Mouse (Mus musculus) liver, embryonic 15.5 days (tissue): ENCODE measurements around the gene Marcks. TPM values are rescaled to one million over a fixed set of nuclear protein-coding genes. Genes with fewer than 3 reads are reported as not detected.
A peak's percentile ranks its signal among the peaks of the same experiment; 100 is the strongest.

Source experiments
- ATAC-seq: fragments of 200-750 bp; cut with Nextera tagmentation; 2 replicates; pipeline ENCODE4 v1.8.0; 2017; ENCODE audit warnings: moderate number of reproducible peaks, mild to moderate bottlenecking, moderate library complexity; ENCODE audit not compliant: insufficient read depth
- H3K27ac ChIP-seq: fragments of 300-500 bp; sonication (generic); replicated peaks from 2 replicates; pipeline ENCODE4 v1.5.1; 2015; ENCODE audit warnings: mild to moderate bottlenecking, inconsistent platforms
- H3K27me3 ChIP-seq: fragments of 300-500 bp; sonication (generic); 2 replicates; pipeline ENCODE4 v1.6.1; 2015; ENCODE audit warnings: mild to moderate bottlenecking, inconsistent platforms
- H3K36me3 ChIP-seq: fragments of 300-500 bp; sonication (generic); replicated peaks from 2 replicates; pipeline ENCODE4 v1.6.1; 2015; ENCODE audit warnings: moderate library complexity, mild to moderate bottlenecking, inconsistent platforms
- H3K4me1 ChIP-seq: fragments of 300-500 bp; sonication (generic); replicated peaks from 2 replicates; pipeline ENCODE4 v1.6.1; 2015; ENCODE audit warnings: inconsistent platforms
- H3K4me2 ChIP-seq: fragments of 300-500 bp; sonication (generic); 2 replicates; pipeline ENCODE4 v1.6.1; 2015; ENCODE audit warnings: moderate library complexity, mild to moderate bottlenecking, inconsistent platforms
- H3K4me3 ChIP-seq: fragments of 300-500 bp; sonication (generic); replicated peaks from 2 replicates; pipeline ENCODE4 v1.5.1; 2015; ENCODE audit warnings: mild to moderate bottlenecking, inconsistent platforms
- H3K9ac ChIP-seq: fragments of 300-500 bp; sonication (generic); 2 replicates; pipeline ENCODE4 v1.6.1; 2015; ENCODE audit warnings: moderate library complexity, mild to moderate bottlenecking, inconsistent platforms
- H3K9me3 ChIP-seq: fragments of 300-500 bp; sonication (generic); replicated peaks from 2 replicates; pipeline ENCODE4 v1.6.1; 2016; ENCODE audit warnings: inconsistent platforms
- WGBS: fragments of 180-500 bp; shearing (Covaris S2); methylation state at CpG from one replicate; pipeline ENCODE4 v1.1.7; 2015; ENCODE audit warnings: mixed read lengths; ENCODE audit not compliant: insufficient replicate concordance; 5-methylcytosine and 5-hydroxymethylcytosine counted together
- polyA plus RNA-seq: library from polyadenylated mRNA; unstranded; fragments of >200 nt; fragmentation: Nextera tagmentation; extraction: Ambion mirVana; gene quantifications from 2 replicates; pipeline ENCODE4 v1.2.1, GENCODE M21; 2015

Marcks gene
- polyA plus RNA-seq, 1 experiment from 2014 or later: 16.3 TPM

DNA sequence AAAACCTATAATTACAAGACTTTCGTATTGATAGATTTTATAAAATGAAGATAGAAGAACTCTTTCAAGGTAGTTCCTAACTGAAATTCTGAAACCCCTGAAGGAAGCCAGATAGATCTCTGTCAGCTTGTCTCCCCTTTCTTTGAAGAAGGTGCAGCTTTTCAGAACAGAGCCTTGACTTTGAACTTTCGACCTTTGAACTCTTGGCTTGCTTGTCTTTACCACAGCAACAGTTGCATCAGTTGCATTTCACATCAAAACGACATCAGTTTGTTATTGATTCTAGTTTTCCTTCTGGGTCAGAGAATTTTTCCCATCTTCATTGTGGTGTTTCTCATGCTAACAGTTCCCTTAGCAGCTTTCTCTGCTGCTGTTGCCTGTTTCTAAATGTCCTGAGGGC, 9.3 kb upstream of the Marcks start:
- Histone ChIP-seq H3K27ac (no peak overlapping the region), H3K9ac (no peak overlapping the region), H3K36me3 (no peaks in the 10 kb centered on the region), H3K9me3 (no peaks in the 10 kb centered on the region), H3K4me2 (no peak overlapping the region), H3K4me1 (no peaks in the 10 kb centered on the region), H3K27me3 (peaks cover 7% of the 10 kb centered on the region; the same call in 1 of the 2 replicates), H3K4me3 (no peak overlapping the region)
- 46% methylated on average over 3 of the region's 3 CpGs for WGBS
- no peak for ATAC-seq

DNA sequence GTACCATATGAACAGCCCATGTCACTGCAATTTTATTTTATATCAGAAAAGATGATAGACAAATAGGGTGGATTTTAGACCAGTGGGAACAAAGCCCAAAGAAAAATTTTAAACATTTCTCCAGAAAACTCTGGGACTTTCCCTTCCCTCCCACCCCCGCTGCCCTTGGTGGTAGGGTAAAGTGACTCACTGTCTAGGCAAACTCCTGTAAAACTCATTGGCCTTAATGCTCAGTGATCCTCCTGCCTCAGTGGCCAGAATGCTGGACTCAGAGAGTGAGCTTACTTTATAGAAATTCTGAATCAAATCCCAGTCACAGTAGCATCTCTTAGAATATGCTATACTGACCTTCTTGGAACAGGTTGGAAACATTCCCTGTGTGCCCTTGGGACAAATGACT, 6.7 kb upstream of the Marcks start:
- Histone ChIP-seq H3K36me3 (no peaks in the 10 kb centered on the region), H3K4me3 (no peak overlapping the region), H3K9ac (no peak overlapping the region), H3K27me3 (peaks cover 29% of the 10 kb centered on the region), H3K27ac (no peak overlapping the region), H3K9me3 (no peaks in the 10 kb centered on the region), H3K4me2 (no peak overlapping the region), H3K4me1 (0 out of 2 replicates have a peak, but pooled peaks cover 7% of the 10 kb centered on the region)
- no peak for ATAC-seq
- WGBS: 69% methylated on average over 1 of the region's 1 CpGs

DNA sequence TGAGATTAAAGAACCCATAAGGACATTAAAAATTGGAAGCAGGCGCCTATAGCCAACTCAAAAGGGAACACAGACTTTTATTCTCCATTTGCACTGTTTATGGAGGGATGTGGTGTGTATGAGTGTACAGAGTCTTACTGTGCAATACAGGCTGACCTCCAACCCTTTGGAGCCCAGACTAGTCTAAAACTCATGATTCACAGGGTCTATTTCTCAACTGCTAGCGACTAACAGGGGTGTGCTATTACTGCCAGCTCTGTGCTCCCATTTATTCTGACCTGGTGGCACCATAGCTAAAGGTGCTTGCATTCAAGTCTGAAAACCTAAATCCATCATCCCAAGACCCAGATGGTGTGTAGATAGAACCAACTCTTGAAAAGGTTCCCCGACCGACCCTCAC, 2.9 kb upstream of the Marcks start:
- WGBS: 56% methylated on average over 4 of the region's 4 CpGs
- Histone ChIP-seq H3K9ac (no peak overlapping the region), H3K27ac (no peak overlapping the region), H3K4me1 (peaks cover 38% of the 10 kb centered on the region), H3K4me3 (peak overlapping the region; percentile 63), H3K36me3 (no peaks in the 10 kb centered on the region), H3K9me3 (no peaks in the 10 kb centered on the region), H3K27me3 (peaks cover 68% of the 10 kb centered on the region), H3K4me2 (peak overlapping the region; percentile 82)
- ATAC-seq: no peak

DNA sequence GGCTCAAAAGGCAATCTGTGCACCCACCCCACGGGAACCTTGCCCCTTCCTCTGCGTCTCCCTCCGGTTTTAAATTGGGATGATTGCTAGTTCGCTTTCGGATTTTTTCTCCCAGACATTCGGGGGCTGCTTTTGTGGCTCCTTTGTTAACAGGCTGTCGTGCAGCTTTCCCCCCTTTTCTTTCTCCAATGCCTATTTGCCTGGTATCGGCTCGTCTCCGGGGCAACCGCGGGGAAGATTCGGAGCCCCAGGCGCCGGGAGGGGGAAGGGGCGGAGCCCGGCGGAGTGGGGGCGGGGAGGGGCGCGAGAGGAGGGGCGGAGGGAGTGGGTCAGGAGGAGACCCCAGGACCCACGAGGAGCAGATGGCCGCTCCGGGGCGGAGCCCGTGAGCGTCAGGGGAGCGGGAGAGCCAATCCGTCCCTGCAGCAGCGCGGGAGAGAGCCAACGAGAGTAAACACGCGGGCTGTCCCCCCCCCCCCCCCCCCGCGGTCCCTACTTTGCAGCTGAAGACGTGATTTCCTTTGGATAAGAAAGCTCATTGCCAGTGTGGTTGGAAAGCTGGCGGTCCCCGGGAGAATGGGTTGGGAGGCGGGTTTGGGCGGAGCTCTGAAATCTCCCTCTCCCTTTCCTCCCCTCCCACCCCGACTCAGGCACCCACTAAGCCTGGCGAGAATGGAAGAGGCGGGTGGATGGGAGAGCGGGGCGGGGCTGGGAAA, 2.2 kb upstream of the Marcks start:
- Histone ChIP-seq H3K4me3 (peak overlapping the region; percentile 63), H3K27ac (peak overlapping the region; percentile 73), H3K9ac (no peak overlapping the region), H3K4me1 (peaks cover 45% of the 10 kb centered on the region), H3K36me3 (no peaks in the 10 kb centered on the region), H3K9me3 (no peaks in the 10 kb centered on the region), H3K27me3 (peaks cover 75% of the 10 kb centered on the region), H3K4me2 (peak overlapping the region; percentile 82)
- ATAC-seq: peak; percentile 58
- WGBS: under 1% methylated on average over 44 of the region's 47 CpGs

DNA sequence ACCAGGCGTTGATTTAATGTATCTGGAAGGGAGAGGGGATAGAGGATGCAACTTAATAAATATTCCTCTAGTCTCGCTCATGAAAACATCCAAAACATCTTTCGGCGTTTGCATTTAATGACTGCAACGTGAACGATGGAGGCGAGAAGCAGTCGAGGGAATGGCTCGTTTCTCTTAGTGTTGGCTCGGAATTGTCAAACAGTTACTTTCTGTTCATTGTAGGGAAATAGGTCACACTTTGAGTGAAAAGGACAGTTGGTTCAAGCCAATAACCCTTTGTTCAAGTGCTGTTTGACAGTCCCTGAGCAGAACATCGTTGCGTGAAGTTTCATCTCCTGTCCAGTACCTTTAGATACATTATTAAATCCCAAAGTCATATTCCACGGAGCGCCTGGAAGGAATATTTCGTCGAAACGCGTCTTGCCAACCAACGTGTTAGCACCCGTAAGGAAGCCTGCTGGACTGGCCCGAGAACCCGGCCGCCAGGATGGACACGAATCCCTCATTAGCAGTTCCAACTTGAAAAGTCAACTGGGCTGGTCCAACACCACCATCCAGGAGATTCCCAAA, 1.5 kb upstream of the Marcks start:
- Histone ChIP-seq H3K36me3 (no peaks in the 10 kb centered on the region), H3K4me2 (peak overlapping the region; percentile 82), H3K9ac (0 out of 2 replicates have a peak overlapping the region, but pooled peaks have one; percentile 19), H3K9me3 (no peaks in the 10 kb centered on the region), H3K27ac (peak overlapping the region; percentile 73), H3K4me1 (peaks cover 46% of the 10 kb centered on the region), H3K27me3 (peaks cover 80% of the 10 kb centered on the region), H3K4me3 (peak overlapping the region; percentile 63)
- WGBS: under 1% methylated on average over 24 of the region's 24 CpGs
- ATAC-seq: no peak

DNA sequence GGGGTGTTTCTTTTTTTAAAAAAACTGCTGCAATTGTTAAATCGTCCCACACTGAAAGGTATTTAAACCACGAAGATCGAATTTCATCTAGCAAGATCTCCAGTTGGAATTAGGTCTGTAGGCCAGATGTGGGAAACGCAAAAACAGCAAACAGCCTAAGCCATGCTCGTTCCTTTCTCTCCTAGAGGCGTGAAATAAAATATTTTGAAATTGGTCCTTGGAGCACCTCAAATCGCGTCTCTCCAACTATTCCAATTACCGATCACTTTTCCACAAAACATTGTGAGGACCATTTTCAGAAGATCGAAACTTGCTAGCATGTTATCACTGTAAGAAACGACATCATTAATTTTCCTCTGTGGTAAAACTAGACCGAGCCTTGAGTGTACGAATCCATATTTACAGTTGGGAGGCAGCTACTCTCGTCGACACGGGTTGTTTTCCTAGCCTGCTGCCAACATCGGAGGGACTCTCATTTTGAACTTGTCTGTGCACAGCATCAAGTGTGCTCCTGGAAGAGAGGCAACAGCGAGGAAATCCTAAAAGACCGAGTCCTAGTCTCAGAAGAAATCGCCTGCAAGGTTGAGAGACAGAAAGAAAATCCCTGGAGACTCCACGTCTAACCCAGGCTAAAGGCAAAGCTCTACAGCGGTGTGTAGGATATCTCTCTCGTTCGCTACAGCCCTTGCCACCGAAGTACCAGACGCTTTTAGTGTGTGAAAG, 884 bp upstream of the Marcks start:
- Histone ChIP-seq H3K9me3 (no peaks in the 10 kb centered on the region), H3K36me3 (no peaks in the 10 kb centered on the region), H3K27me3 (peaks cover 86% of the 10 kb centered on the region), H3K4me3 (peak overlapping the region; percentile 63), H3K9ac (peak overlapping the region; percentile 19), H3K4me2 (peak overlapping the region; percentile 82), H3K4me1 (peaks cover 46% of the 10 kb centered on the region), H3K27ac (peak overlapping the region; percentile 73)
- ATAC-seq: no peak
- WGBS: under 1% methylated on average over 26 of the region's 26 CpGs

DNA sequence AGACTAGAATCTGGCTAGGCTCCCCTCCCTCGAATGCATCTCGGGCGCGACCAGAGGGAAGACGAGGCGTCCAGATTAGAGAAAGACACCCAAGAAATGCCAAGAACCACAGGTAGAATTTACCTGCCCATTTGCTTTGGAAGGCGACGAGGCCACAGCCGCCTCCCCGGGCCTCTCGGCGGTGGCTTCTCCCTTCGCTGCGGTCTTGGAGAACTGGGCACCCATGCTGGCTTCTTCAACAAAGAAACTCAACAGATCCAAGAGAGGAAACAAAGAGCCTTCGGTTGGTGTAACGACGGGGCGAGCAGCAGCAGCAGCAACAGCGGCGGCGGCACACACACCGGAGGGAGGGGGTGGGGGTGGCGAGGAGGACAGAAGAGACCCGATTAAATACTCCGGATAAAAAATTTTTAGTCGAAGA, 399 bp downstream of the Marcks start:
- Histone ChIP-seq H3K9me3 (no peaks in the 10 kb centered on the region), H3K4me3 (peak overlapping the region; percentile 63), H3K27me3 (peaks cover 84% of the 10 kb centered on the region), H3K9ac (peak overlapping the region; percentile 61), H3K36me3 (no peaks in the 10 kb centered on the region), H3K4me1 (peaks cover 46% of the 10 kb centered on the region), H3K4me2 (peak overlapping the region; percentile 82), H3K27ac (peak overlapping the region; percentile 78)
- no peak for ATAC-seq
- under 1% methylated on average over 26 of the region's 26 CpGs for WGBS

DNA sequence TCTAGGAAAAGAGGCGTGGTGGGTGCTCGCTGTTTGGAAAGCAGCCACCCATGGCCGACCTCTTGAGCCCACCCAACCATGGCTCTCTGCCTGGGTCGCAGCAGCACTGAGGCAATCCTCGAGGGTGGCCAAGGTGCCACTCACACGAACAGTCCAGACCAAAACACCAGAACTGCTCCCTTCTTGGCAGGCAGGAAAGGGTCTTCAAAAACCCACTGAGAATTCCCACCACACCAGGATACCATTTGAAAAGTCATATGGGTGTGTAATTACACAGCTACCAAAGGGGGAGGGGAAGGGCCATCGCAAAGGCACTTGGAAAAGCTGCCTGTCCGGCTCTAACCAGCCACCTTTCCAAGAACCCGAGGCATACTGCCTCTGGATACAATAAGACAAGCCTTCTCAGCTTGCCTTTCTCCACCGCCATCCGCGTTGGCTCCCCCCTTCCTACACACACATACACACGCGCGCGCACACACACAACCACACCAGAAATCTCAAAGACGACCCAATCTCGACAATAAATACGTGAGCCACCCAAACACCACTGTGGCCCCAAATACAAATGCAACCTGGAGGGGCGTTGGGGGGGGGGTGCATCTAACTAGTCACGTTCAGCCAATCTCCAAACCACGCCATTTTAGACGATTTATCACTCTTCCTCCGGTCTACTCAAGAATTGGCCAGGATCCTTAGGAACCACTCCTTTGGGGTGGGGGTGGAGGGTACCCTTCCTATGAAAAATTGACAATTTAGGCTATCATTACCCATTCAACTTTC, 999 bp downstream of the Marcks start:
- under 1% methylated on average over 24 of the region's 24 CpGs for WGBS
- Histone ChIP-seq H3K27ac (peak overlapping the region; percentile 78), H3K27me3 (peaks cover 84% of the 10 kb centered on the region), H3K36me3 (no peaks in the 10 kb centered on the region), H3K9me3 (no peaks in the 10 kb centered on the region), H3K4me3 (peak overlapping the region; percentile 63), H3K9ac (peak overlapping the region; percentile 61), H3K4me2 (peak overlapping the region; percentile 82), H3K4me1 (peaks cover 46% of the 10 kb centered on the region)
- no peak for ATAC-seq

DNA sequence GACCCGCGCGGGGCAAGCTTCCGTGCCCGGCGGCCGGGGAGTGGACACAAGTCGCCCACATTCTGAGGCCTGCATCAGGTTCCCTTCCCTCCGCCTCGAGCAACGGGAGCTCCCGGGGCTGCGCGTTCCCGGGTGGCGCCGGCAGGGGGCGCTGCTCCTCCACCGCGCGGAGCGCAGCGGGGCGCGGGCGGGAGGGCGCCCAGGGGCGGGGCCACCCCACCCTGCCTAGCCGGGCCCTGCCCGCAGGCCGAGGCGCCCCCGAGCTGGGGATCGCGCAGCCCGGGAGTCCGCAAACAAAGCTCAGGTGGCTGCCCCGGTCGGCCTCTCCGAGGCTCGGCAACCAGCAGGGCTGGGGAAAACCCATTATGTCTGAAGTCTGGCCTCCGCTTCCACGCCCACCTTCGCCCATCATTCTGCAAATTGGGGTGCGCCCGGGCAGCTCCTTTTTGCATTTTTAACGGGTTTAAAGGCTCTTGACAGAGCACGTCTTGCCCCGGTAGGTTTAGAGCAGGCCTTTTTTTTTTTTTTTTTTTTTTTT, 1.7 kb downstream of the Marcks start:
- Histone ChIP-seq H3K4me2 (peak overlapping the region; percentile 82), H3K4me1 (peaks cover 46% of the 10 kb centered on the region), H3K36me3 (no peaks in the 10 kb centered on the region), H3K9me3 (no peaks in the 10 kb centered on the region), H3K27ac (peak overlapping the region; percentile 78), H3K9ac (peak overlapping the region; percentile 63), H3K4me3 (peak overlapping the region; percentile 63), H3K27me3 (peaks cover 77% of the 10 kb centered on the region)
- ATAC-seq: peak; percentile 68
- under 1% methylated on average over 49 of the region's 49 CpGs for WGBS

DNA sequence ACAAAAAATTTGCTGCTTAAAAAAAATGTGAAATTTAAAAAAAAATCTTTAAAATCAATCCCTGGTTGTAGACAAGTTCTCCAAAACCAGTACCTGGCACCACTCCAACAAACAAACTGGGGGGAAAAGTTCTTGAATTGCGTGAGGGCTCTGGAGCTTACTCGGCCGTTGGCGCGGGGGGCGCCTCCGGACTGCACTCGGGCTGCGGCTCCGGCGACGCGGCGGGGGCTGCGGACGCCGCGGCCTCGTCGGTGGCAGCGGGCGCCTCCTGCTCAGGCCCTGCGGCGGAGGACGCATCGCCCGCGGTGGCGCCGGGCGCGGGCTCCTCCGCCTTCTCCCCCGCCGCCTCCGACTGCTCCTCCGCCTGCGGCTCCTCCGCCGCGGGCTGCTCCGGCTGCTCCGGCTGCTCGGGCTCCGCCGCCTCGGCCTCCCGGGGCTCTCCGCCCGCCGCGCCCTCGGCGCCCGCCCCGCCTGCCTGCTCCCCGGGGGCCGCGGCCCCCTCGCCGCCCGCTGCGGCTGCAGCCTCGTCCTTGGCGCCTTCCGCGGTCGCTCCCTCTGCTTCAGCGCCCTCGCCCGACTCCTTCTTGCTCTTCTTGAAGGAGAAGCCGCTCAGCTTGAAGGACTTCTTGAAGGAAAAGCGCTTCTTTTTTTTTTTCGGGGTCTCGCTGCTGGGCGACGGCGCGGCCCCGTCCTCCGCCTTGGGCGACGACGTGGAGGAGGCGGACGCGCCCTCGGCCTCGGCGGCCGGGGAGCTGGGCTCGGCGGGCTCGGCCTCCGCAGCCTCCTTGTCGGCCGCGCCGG, 2.6 kb downstream of the Marcks start:
- peaks cover 68% of the 10 kb centered on the region for H3K27me3 ChIP-seq
- no peaks in the 10 kb centered on the region for H3K9me3 ChIP-seq
- H3K36me3 ChIP-seq: no peaks in the 10 kb centered on the region
- H3K27ac ChIP-seq: peak overlapping the region; percentile 64
- peak overlapping the region; percentile 82 for H3K4me2 ChIP-seq
- H3K4me1 ChIP-seq: peaks cover 46% of the 10 kb centered on the region
- H3K4me3 ChIP-seq: peak overlapping the region; percentile 63
- peak overlapping the region; percentile 63 for H3K9ac ChIP-seq
- ATAC-seq: peak; percentile 17
- WGBS: under 1% methylated on average over 98 of the region's 99 CpGs
